Mouse (Mus musculus) heart, postnatal 0 days (tissue): ENCODE measurements at regions not wholly inside any gene's neighbourhood (a gene's known extent, or its start where the extent isn't known, plus 50 kb on each side); places are given as distances from the start of the nearest gene placed in this dataset.

Source experiments
- CTCF ChIP-seq: IDR thresholded peaks from 2 replicates; pipeline ENCODE4 v1.5.1; 2016; ENCODE audit warnings: antibody characterized with exemption, control low read depth, low read depth
- EP300 ChIP-seq: IDR thresholded peaks from 2 replicates; pipeline ENCODE4 v1.6.1; 2016; ENCODE audit warnings: antibody characterized with exemption, low read depth

DNA sequence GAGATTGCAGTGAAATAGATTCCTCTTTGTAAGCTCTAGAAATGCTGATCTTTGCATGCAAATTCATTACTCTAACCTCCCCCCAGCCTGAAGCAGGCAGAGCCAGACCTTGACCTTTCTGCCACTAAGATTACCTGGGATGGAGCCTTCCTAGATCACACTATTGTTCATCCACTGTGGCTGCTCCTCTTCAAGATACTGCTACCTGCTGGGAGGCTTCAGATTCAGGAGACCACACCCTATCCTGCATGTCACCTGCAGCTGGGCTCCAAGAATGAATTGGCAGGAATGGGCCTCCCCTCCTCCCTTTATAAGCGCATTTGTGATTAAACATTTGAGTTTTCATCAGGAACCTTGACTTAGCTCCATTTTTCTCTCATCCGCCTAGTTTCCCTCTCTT is 1315.2 kb downstream of the Pcdh18 start:
- TF ChIP-seq CTCF = no peak
- TF ChIP-seq EP300 = no peak
